Mouse (Mus musculus) layer of hippocampus, adult 6 months (tissue): ENCODE measurements around the gene Rap2c. TPM values are rescaled to one million over a fixed set of nuclear protein-coding genes. Genes with fewer than 3 reads are reported as not detected.

ENCODE experiments used
- long read RNA-seq, 2 experiments: library from polyadenylated mRNA; unstranded; transcript quantifications; one replicate each; pipeline ENCODE4 v2.0.0; 2019 to 2020
- polyA plus RNA-seq: library from polyadenylated mRNA; unstranded; fragments of <200 nt; fragmentation: Nextera tagmentation; gene quantifications from 2 replicates; pipeline ENCODE4 v1.2.3, GENCODE M21; 2021

Gene Rap2c
- 3.5 and 3.9 TPM in 2 replicates for polyA plus RNA-seq
- long read RNA-seq, experiment 1, partial matches to known transcripts, result 0 of 10 reads
- long read RNA-seq, experiment 1, other reads (novel, unspliced or antisense), result 9 of 10 reads
- long read RNA-seq, experiment 2, transcript Rap2c-201 (3 exons, 3,545 nt), result major isoform, 9 of 15 reads
- long read RNA-seq, experiment 2, partial matches to known transcripts, result 0 of 15 reads
- long read RNA-seq, experiment 2, other reads (novel, unspliced or antisense), result 6 of 15 reads

DNA sequence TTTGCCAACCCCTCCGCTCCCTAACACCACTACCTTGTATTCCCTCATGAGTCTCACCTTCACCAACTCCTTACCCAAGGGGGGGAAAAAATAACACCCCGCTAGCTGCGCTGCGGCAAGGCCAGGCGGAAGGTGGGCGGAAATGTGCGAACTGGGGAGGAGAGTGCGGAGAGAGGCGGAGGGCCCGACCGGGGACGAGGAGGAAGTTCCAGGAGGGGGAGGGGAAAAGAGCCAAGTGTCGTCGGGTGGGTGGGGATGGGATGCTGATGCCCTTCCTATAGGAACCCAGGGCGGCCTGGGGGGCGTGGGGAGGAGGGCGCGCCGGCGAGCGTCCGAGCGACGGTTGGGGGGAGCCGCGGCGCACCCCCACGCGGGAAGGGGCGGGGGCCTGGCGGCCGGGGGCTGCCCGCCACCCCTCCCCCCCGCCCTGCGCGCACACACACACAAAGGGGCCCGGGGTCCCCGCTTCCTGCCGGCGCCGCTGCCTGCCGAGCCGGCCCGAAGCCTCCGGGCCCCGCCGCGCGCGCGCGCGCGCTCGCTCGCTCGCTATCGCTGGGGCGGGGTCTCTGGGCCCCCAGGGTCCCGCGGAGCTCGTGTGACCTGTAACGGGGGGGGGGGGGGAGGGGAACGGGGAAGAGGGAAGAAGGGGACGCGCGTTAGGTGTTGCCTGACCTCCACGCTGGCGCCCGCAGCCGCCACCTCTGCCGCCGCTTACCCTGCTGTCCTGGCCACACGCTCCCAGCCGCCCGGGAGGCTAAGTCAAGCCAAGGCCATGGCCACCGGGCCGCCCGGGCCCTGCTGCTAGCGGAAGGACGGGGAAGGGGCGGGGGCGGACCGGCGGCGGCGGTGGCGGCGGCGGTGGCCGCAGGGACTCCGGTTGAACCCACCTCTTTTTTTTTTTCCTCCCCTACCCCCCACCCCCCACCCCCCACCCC lies at the start of gene Rap2c:
TSS of gene Rap2c (minus strand) at position 168 of the 935 bp plus-strand sequence.

Other genes starting within 250 kb of the Rap2c start
- 0.98 and 1.1 TPM in 2 replicates for gene Stk26, start 177.0 kb downstream of the Rap2c start, polyA plus RNA-seq
- gene Frmd7, start 75.3 kb downstream of the Rap2c start, polyA plus RNA-seq, result 1.0 TPM in 2 replicates
- 0.25 TPM in 1 of 2 replicates, not detected in the other for gene Mbnl3, start 188.5 kb upstream of the Rap2c start, polyA plus RNA-seq